Mouse (Mus musculus) brain, embryonic 14.5 days (tissue): Measurements from ENCODE around the gene Gys2.

Source experiments
- CTCF ChIP-seq: fragments of 200-500 bp; IDR thresholded peaks from 2 replicates; pipeline ENCODE4 v1.5.1; 2012; ENCODE audit warnings: inconsistent platforms, mild to moderate bottlenecking, moderate library complexity, borderline replicate concordance; ENCODE audit not compliant: insufficient read depth, insufficient read length; ENCODE audit errors: extremely low read depth
- POLR2A ChIP-seq: fragments of 200-500 bp; IDR thresholded peaks from 2 replicates; pipeline ENCODE4 v1.6.1; 2012; ENCODE audit warnings: mild to moderate bottlenecking, inconsistent platforms, borderline replicate concordance; ENCODE audit not compliant: poor library complexity, insufficient read depth, insufficient read length, severe bottlenecking; ENCODE audit errors: extremely low read depth

- TF ChIP-seq POLR2A = no peak
- TF ChIP-seq CTCF = no peak
Observed at GRCm38 (mm10) chr6:142502519-142503125, 29.7 kb upstream of the Gys2 start.
